Mouse (Mus musculus) E14TG2a.4 (cell line): ENCODE results near the gene Fam19a5.

Source experiments
- CTCF ChIP-seq: conservative IDR thresholded peaks from 2 replicates; pipeline ENCODE4 v1.5.1; 2014; ENCODE audit warnings: low read length
- NANOG ChIP-seq: IDR thresholded peaks from 2 replicates; pipeline ENCODE4 v1.6.1; 2014; ENCODE audit warnings: borderline replicate concordance, low read length, mixed read lengths

GRCm38 (mm10) chr15:87796571-87796970 is 252.5 kb downstream of the Fam19a5 start:
- TF ChIP-seq CTCF (no peak), NANOG (no peak)
